ENCODE assay signal across 13 mouse cellular contexts in the genomic region with DNA sequence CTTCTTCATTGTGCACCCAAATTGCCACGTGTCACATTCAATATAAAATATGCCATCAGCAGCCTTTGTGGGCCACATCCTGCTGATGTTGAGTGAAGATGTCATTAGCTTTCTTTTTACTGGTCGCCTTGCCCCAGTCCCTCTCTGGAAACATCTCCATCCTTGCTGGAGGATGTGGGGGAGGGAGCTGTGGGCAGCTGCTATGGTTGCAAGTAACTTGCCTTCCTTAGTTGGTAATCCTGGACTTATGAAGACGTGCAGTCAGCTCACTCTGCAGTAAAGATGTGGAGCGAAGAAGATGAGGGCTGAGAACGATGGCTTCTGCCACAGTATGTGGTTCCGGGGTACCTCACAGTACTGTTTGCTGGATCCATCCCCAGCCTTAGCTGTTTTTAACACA. TPM values are rescaled to one million over a fixed set of nuclear protein-coding genes. Genes with fewer than 3 reads are reported as not detected.
DNase-seq lines count a peak whose midpoint lies in the region; ATAC-seq lines count a peak whose summit lies in the region.
"Had no signal": no experiment of that assay in that cellular context is flagged by ENCODE, and none has a peak within 500 bp of the region (broad histone marks: within the 10 kb centered on the region; RNA-seq: fewer than 3 reads in every experiment).

No protein-coding gene starts in this region.

- peak overlapping the region; percentile 90; the same call in 1 of the 2 replicates for H3K27ac ChIP-seq in hindbrain, embryonic 15.5 days (replicated peaks)
- no peak overlapping the region for H3K27ac ChIP-seq in hindbrain, embryonic 10.5 days
- H3K27ac ChIP-seq: limb, embryonic 15.5 days; neural tube, embryonic 12.5 days had no signal

- peaks cover 41% of the 10 kb centered on the region for H3K4me1 ChIP-seq in hindbrain, embryonic 15.5 days (replicated peaks)
- H3K4me1 ChIP-seq in hindbrain, embryonic 10.5 days (replicated peaks): peaks cover 36% of the 10 kb centered on the region

- DNase-seq in cerebellum, adult 9-10 months: peak; percentile 50
- DNase-seq in cerebellum, adult 8-10 months: no peak
- no peak for DNase-seq in hindbrain, embryonic 10.5 days (ENCODE audit: low spot score)
- peak; percentile 57 to 60 for DNase-seq in right cerebral cortex, adult 2 months (ENCODE audit: low spot score in 2 of 2)
- DNase-seq in right cerebral cortex, postnatal 10 days (ENCODE audit: low spot score in 2 of 2): no peak
- peak; percentile 33 for DNase-seq in right cerebral cortex, postnatal 25 days
- DNase-seq in layer of hippocampus, postnatal 10 days (ENCODE audit: low spot score in 2 of 2): no peak

- H3K36me3 ChIP-seq in hindbrain, embryonic 15.5 days: no peaks in the 10 kb centered on the region
- no peaks in the 10 kb centered on the region for H3K36me3 ChIP-seq in hindbrain, embryonic 10.5 days
- H3K36me3 ChIP-seq: embryonic facial prominence, embryonic 12.5 days; heart, embryonic 10.5 days; limb, embryonic 15.5 days; neural tube, embryonic 12.5 days had no signal

- ATAC-seq in hindbrain, embryonic 15.5 days (ENCODE audit: low FRiP score, low read depth): no peak

- H3K4me3 ChIP-seq in hindbrain, embryonic 15.5 days: no peak overlapping the region
- no peak overlapping the region for H3K4me3 ChIP-seq in hindbrain, embryonic 10.5 days

- no peaks in the 10 kb centered on the region for H3K27me3 ChIP-seq in hindbrain, embryonic 15.5 days
- peaks cover 27% of the 10 kb centered on the region for H3K27me3 ChIP-seq in hindbrain, embryonic 10.5 days (ENCODE audit: insufficient read depth, poor library complexity, severe bottlenecking)
- H3K27me3 ChIP-seq: embryonic facial prominence, embryonic 12.5 days had no signal

- H3K9me3 ChIP-seq in hindbrain, embryonic 15.5 days: no peaks in the 10 kb centered on the region
- no peaks in the 10 kb centered on the region for H3K9me3 ChIP-seq in hindbrain, embryonic 10.5 days
- H3K9me3 ChIP-seq: embryonic facial prominence, embryonic 12.5 days; heart, embryonic 10.5 days; limb, embryonic 15.5 days; neural tube, embryonic 12.5 days had no signal

- WGBS in hindbrain, embryonic 15.5 days: 49% methylated on average over 6 of the region's 6 CpGs
- WGBS in hindbrain, embryonic 10.5 days: 48% methylated on average over 6 of the region's 6 CpGs

- H3K4me2 ChIP-seq in hindbrain, embryonic 15.5 days: no peak overlapping the region

- H3K9ac ChIP-seq in hindbrain, embryonic 15.5 days: no peak overlapping the region
- H3K9ac ChIP-seq: limb, embryonic 15.5 days had no signal

RNA-seq across cellular contexts. Expression of a gene that starts 18.4 kb away (rescaled TPM):
- 12.8 and 13.0 TPM in 2 replicates for polyA plus RNA-seq in hindbrain, embryonic 15.5 days (2015; fragmentation: Nextera tagmentation; extraction: Ambion mirVana)
- polyA plus RNA-seq in hindbrain, embryonic 10.5 days (2016; fragmentation: Nextera tagmentation; extraction: Ambion mirVana): 4.4 and 7.2 TPM in 2 replicates
- total RNA-seq in layer of hippocampus, postnatal 10 days (2021): 10 to 100 TPM; 59.6 to 61.8 TPM
- total RNA-seq: monocyte, adult 5-6 weeks had no signal

Comparison
In these comparisons a context has a peak if more than half of its experiments do, and no peak if none do; other contexts are left out.
1. DNase-seq: peak in cerebellum, adult 9-10 months (single experiment), right cerebral cortex, adult 2 months (2 of 2) and right cerebral cortex, postnatal 25 days (single experiment); none in cerebellum, adult 8-10 months (single experiment), hindbrain, embryonic 10.5 days (single experiment), right cerebral cortex, postnatal 10 days (0 of 2) and layer of hippocampus, postnatal 10 days (0 of 2).